Mouse (Mus musculus): Measurements from ENCODE around the gene Shank2. TPM values are rescaled to one million over a fixed set of nuclear protein-coding genes. Genes with fewer than 3 reads are reported as not detected.

Gene Shank2
- total RNA-seq, 1 experiment from 2014 or later = not detected

GRCm38 (mm10) chr7:144022682-144023081 is 21.0 kb downstream of the Shank2 start:
- no peak for ATAC-seq (replicated peaks in 1 of 2; ENCODE audit: insufficient read depth in 1 of 2, low FRiP score in 2 of 2, low TSS enrichment in 1 of 2, low read depth in 1 of 2, poor library complexity in 2 of 2, severe bottlenecking in 2 of 2)

- ATAC-seq (replicated peaks in 1 of 2; ENCODE audit: insufficient read depth in 1 of 2, low FRiP score in 2 of 2, low TSS enrichment in 1 of 2, low read depth in 1 of 2, poor library complexity in 2 of 2, severe bottlenecking in 2 of 2) = no peak
These were observed 21.8 kb downstream of the Shank2 start for GRCm38 (mm10) chr7:144023561-144023960.

DNA sequence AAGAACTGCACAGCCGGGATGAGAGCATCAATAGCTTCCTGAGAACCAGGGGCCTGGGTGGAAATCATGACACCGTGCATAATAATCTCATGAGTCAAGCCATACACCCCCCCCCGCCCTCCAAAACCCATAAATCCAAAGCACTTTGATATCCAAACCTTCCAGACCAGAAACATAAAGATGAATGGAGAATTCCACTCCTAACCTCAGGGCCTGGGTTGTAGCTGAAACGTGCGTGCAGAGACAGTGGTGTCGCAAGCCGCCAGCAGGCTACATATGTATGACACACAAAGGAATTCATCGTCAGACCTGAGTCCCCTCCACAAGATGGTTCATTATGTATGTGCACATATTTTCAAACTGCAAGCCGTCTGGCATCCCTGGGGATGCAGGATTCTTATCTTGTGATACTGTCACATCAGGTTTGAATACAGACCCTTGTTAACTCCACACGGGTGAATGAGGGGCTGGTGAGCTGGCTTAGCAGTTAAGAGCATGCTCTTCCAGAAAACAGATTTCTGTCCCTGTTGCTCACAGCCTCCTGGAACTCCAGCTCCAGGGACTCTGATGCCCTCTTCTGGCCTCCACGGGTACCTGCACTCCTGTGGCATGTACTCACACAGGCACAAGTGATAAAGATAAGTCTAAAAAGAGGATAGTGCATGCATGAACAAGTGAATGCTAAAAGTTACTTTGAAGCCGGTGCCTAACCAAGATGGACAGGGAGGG is 24.5 kb downstream of the Shank2 start:
- ATAC-seq (replicated peaks in 1 of 2; ENCODE audit: insufficient read depth in 1 of 2, low FRiP score in 2 of 2, low TSS enrichment in 1 of 2, low read depth in 1 of 2, poor library complexity in 2 of 2, severe bottlenecking in 2 of 2) = no peak

GRCm38 (mm10) chr7:144029246-144029645 is 27.5 kb downstream of the Shank2 start:
- ATAC-seq (replicated peaks in 1 of 2; ENCODE audit: insufficient read depth in 1 of 2, low FRiP score in 2 of 2, low TSS enrichment in 1 of 2, low read depth in 1 of 2, poor library complexity in 2 of 2, severe bottlenecking in 2 of 2) = no peak

GRCm38 (mm10) chr7:144030796-144031195 is 29.1 kb downstream of the Shank2 start:
- ATAC-seq (replicated peaks in 1 of 2; ENCODE audit: insufficient read depth in 1 of 2, low FRiP score in 2 of 2, low TSS enrichment in 1 of 2, low read depth in 1 of 2, poor library complexity in 2 of 2, severe bottlenecking in 2 of 2) = no peak

DNA sequence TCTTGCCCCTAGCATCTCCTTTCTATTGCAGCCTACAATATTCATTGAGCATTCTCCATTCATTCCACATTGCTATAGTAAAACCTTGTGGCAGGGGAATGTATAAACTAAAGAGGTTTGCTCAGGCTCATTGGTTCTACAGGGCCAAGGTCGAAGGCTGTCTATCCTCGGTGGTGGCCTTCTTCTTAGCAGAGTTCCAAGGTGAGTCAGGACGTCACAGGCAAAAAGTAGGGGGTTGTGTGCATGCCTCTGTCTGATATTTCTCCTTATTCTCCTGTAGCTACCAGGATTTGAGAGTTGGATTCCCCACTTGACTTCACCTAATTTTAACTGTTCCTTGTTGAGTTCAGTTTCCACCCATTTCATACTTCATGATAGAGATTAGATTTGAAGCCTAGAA is 29.9 kb downstream of the Shank2 start:
- ATAC-seq (replicated peaks in 1 of 2; ENCODE audit: insufficient read depth in 1 of 2, low FRiP score in 2 of 2, low TSS enrichment in 1 of 2, low read depth in 1 of 2, poor library complexity in 2 of 2, severe bottlenecking in 2 of 2) = no peak

DNA sequence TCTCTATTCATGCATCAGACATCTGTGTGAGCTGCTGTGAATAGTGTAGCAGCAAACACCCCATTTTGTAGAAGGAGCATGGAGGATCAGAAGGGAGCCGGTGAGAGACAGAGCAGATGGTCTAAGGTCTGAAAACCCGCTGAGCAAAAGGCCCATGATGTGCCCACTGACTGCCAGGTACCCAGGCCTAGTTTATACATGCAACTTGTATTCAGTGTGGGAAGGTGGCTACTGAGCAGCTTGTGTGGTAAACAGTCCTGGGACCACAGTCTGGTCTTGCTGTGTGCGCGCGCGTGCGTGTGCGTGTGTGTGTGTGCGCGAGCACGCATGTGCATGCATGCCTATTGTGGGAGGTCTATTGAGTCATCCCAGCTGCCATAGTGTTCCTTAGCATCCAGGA is 35.8 kb downstream of the Shank2 start:
- ATAC-seq (replicated peaks in 1 of 2; ENCODE audit: insufficient read depth in 1 of 2, low FRiP score in 2 of 2, low TSS enrichment in 1 of 2, low read depth in 1 of 2, poor library complexity in 2 of 2, severe bottlenecking in 2 of 2) = no peak

DNA sequence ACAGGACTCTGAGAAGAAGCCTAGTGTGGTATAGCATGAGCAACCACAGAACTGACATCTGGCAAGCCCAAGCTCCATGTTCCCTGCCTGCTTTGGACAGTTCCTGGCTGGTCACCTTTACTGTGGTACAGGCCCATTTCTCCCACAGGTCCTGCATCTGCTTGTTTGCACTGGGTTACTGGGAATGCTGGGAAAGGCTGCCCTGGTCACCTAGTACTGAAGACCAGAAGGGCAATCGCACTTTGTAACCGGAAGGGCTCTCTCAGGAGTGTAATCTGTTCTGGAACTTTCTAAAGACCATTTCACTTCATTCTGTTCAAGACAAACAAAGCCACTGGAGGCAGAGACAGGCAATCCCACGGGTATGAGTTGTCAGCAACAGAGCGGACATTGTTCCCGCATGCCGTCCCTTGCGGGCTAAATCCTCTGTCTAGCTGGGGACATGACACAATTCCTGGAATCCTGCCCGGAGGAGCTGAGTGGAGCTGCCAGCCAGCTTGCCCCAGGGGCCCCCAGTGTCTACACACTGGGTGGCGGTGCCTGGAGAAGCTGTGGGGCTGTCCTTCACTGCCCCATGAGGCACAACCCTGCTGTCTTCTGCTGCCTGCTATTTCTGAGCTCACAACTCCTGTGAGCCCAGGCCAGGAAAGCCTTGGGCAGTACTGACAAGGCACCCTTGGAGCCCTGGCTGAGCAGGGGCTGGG is 36.4 kb downstream of the Shank2 start:
- no peak for ATAC-seq (replicated peaks in 1 of 2; ENCODE audit: insufficient read depth in 1 of 2, low FRiP score in 2 of 2, low TSS enrichment in 1 of 2, low read depth in 1 of 2, poor library complexity in 2 of 2, severe bottlenecking in 2 of 2)

GRCm38 (mm10) chr7:144038741-144039140 is 37.0 kb downstream of the Shank2 start:
- no peak for ATAC-seq (replicated peaks in 1 of 2; ENCODE audit: insufficient read depth in 1 of 2, low FRiP score in 2 of 2, low TSS enrichment in 1 of 2, low read depth in 1 of 2, poor library complexity in 2 of 2, severe bottlenecking in 2 of 2)

GRCm38 (mm10) chr7:144040328-144040727 is 38.6 kb downstream of the Shank2 start:
- no peak for ATAC-seq (replicated peaks in 1 of 2; ENCODE audit: insufficient read depth in 1 of 2, low FRiP score in 2 of 2, low TSS enrichment in 1 of 2, low read depth in 1 of 2, poor library complexity in 2 of 2, severe bottlenecking in 2 of 2)

GRCm38 (mm10) chr7:144052076-144052475 is 50.3 kb downstream of the Shank2 start:
- no peak for ATAC-seq (replicated peaks in 1 of 2; ENCODE audit: insufficient read depth in 1 of 2, low FRiP score in 2 of 2, low TSS enrichment in 1 of 2, low read depth in 1 of 2, poor library complexity in 2 of 2, severe bottlenecking in 2 of 2)

DNA sequence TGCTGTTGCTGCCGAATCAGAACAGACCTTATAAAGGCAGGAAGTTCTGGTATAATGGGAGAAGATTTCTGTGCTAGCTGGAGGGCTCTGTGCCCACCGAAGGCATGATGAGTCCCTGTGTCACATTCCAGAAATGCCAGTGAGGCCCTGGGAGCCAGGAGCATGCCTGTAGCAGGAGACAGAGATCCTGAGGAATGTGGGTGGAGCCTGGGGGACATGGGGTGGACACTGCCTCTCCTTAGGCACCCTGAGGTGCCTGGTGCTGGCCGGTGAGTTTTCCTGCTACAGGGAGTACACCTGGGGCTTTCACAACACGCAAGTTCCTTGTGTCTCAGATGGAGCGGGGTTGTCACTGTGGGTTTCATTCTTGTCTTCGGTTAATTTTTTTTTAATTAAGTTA is 53.5 kb downstream of the Shank2 start:
- ATAC-seq (replicated peaks in 1 of 2; ENCODE audit: insufficient read depth in 1 of 2, low FRiP score in 2 of 2, low TSS enrichment in 1 of 2, low read depth in 1 of 2, poor library complexity in 2 of 2, severe bottlenecking in 2 of 2) = no peak

GRCm38 (mm10) chr7:144055702-144056531 is 54.2 kb downstream of the Shank2 start:
- peak; percentile 63 to 66; a peak in 2 of 4 replicates for ATAC-seq (replicated peaks in 1 of 2; ENCODE audit: insufficient read depth in 1 of 2, low FRiP score in 2 of 2, low TSS enrichment in 1 of 2, low read depth in 1 of 2, poor library complexity in 2 of 2, severe bottlenecking in 2 of 2)

- no peak for ATAC-seq (replicated peaks in 1 of 2; ENCODE audit: insufficient read depth in 1 of 2, low FRiP score in 2 of 2, low TSS enrichment in 1 of 2, low read depth in 1 of 2, poor library complexity in 2 of 2, severe bottlenecking in 2 of 2)
These were observed 68.6 kb downstream of the Shank2 start for GRCm38 (mm10) chr7:144070162-144070949.

- no peak for ATAC-seq (replicated peaks in 1 of 2; ENCODE audit: insufficient read depth in 1 of 2, low FRiP score in 2 of 2, low TSS enrichment in 1 of 2, low read depth in 1 of 2, poor library complexity in 2 of 2, severe bottlenecking in 2 of 2)
These were observed 70.5 kb downstream of the Shank2 start for GRCm38 (mm10) chr7:144072219-144072618.

GRCm38 (mm10) chr7:144072856-144073255 is 71.1 kb downstream of the Shank2 start:
- ATAC-seq (replicated peaks in 1 of 2; ENCODE audit: insufficient read depth in 1 of 2, low FRiP score in 2 of 2, low TSS enrichment in 1 of 2, low read depth in 1 of 2, poor library complexity in 2 of 2, severe bottlenecking in 2 of 2) = no peak

- peak; percentile 94 to 96 for ATAC-seq (replicated peaks in 1 of 2; ENCODE audit: insufficient read depth in 1 of 2, low FRiP score in 2 of 2, low TSS enrichment in 1 of 2, low read depth in 1 of 2, poor library complexity in 2 of 2, severe bottlenecking in 2 of 2)
These were observed 73.0 kb downstream of the Shank2 start for GRCm38 (mm10) chr7:144074718-144075117.

All from hematopoietic stem cell, adult 5-6 weeks (primary cell).